Mouse (Mus musculus): ENCODE data around the gene Slc25a17.

Slc25a17 gene

DNA sequence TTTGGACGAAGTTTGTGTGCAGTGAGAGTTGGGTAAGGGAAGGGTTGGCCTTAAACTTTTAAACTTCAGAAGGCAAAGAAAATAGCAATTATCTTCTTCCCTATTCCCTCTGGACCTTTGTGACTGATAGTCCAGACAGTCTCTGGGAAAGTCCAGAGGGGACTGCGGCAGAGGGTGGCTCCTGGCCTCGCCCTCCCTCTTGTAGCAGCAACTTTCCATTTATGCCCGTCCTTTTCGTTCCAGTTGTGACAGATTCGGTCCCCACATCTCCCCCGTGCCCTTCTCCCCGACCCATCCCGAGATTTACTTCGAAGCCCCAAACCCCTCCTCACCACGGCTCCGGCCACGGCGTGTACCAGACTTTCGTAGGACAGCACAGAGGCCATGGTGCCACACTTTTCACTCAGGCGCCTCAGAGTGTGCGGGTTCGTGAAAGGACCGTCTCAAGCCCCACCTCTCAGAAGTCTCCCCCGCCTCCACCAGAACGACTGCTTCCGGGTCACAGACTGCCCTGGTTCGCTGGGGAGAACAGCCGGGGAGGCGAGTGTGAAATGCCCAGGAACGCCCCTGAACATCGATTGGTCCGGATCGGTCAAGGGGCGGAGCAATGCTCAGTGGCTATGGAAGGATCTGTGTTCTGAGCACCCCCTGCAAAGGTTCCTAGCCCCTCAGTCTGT lies at the start of gene Slc25a17:
TSS of gene Slc25a17 (minus strand) at position 468 of the 677 bp plus-strand sequence.
- peak; percentile 90 for DNase-seq

DNA sequence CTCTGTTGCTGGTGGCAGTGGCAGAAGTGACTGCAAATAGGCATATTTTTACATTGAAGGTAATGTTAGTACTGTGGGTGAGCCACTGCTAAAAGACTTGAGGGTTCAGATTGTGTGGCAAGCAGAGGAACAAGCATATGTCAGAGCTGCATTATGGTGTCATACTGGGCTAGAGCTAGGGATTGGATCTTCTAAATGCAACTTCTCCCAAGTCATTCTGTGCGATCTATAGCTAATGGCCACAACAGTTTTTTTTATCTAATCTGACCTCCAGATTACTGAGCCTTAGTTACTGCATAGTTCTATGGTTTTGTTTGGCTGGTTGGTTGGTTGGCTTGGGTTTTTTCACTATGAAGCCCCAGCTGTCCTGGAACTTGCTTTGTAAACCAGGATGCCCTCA lies 47.6 kb upstream of the Slc25a17 start, which contains the start of gene Dnajb7:
TSS of gene Dnajb7 (minus strand) at position 101 of the 400 bp plus-strand sequence.
- no peak for DNase-seq

DNA sequence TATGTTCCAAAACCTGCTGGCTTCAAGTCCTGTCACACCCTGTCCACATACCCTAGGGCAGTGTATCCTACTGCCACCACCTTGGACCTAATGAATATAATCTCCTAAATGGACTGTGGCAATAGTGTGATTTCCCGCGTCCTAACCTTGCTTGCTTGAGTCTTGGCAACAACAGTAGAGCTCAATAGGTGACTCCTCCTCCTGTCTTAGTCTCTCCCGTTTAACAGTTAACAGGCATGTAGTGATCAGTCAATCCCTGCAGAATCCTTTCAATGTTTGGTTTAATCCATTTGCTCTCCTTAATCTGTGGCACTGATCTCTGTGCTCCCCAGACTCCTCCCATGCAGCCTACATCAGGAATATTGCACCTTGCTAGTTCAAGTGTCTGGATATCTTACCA lies 44.4 kb upstream of the Slc25a17 start:
- no peak for DNase-seq

DNA sequence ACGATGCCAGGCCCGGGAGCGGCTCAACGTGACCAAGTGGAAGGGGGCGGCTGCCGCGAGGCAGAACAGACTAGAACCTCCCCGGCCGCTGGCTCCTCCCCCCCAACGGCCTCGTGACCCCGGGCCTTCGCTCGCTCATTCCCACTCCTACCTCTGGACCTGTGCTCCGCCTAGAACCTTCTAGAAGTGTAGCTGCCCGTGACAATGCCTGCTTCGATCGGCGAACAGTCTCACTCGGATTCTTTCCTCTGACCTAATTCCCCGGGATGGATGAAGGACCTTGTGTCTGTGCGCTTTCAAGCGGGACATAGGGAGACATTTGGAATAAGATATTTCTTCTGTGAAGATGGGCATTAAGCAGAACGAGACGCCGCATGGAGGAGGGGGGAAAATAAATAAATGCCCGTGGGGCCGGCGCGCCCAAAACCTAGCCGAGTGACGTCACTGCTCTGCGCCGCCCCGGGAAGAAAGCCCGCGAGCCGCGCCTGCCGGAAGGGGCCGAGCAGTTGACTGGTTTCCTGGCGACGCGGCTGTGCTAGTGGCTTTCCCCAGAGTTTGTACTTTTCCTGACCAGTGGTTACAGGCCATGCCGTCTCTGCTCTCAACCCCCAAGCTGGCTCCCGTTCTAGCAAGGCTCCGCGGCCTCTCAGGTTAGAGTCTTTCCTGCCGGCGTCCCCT lies 39.2 kb upstream of the Slc25a17 start, which contains the start of the genes St13 and Xpnpep3:
TSS of gene St13 (minus strand) at position 440 of the 678 bp plus-strand sequence.
TSS of gene Xpnpep3 (plus strand) at position 501 of the 678 bp plus-strand sequence.
- peak; percentile 98 for DNase-seq

DNA sequence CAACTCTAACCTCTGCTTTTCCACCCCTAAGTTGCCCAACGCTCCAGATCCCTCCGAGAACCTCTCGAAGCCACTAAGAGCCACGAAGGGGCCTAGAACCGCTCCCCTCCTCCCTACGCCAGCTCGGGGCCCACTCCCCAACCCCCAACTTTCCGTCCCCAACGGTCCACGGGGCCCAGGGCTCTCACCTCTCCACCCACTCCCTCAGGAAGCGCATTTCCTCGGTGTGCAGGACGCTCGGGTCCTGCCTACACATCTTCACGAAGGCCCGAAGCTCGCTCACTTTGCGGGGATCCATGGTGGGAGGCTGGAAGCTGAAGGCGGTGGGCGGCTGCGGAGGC lies 38.7 kb upstream of the Slc25a17 start:
- no peak for DNase-seq

DNA sequence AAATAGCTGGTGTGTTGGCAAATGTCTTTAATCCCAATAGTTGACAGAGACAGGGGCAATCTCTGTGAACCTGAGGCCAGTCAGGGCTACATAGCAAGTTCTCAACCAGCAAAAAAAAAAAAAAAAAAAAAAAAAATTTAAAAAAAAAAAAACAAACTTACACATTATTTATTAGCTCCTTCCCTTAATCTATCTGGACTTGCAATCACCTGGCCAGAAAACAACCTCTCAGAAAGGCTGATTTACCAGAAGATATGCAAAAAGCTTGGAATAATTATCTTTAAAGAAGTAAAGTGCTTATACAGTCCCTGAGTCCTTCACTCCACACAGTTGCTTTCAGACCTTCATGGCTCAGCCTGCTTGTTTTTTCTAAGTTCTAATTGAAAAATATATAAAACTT lies 37.6 kb upstream of the Slc25a17 start:
- DNase-seq: no peak

DNA sequence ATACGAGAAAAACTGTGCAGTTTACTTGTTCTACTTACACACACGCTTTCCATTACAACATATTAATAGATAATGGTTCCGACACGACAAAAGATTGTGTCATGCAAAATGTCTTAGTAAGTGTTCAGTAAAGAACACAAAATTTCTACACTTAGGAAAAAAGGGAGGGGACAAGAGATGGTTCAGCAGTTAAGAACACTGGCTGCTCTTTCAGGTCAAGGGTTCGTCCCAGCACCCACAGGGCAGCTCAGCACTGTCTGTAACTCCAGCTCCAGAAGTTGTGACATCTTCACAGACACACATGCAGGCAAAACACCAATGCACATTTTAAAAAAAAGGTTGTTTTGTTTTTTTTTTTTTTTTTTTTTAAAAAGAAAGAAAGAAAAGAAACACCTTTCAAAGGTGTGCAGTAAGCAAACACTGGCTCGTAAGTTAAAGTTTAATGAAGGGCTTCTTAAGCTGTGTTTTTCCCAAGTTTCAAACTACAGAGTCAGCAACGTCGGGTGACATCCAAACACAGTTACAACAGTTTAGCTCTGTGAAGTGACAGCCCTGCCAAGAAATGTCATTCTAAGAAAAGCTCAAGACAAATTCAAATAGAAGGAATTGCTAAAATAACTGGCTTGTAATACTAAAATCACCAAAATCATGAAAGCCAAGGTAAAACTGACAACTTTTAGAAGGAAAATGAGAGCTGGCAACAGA lies 33.8 kb upstream of the Slc25a17 start:
- DNase-seq: no peak

DNA sequence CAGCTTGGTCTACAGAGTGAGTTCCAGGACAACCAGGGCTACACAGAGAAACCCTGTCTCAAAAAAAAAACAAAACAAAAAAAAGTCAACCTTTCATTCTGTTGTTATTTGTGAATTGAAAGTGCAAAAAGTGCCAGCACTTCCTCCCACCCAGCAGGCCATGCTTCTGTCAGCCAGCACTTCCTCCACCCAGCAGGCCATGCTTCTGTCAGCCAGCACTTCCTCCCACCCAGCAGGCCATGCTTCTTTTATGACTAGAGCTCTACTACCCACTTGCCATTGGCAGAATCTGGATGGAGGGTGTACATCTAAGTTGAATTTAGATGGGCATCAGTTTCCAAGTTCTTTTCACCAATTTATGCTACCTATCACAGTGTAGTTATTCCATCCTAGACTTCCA lies 32.4 kb upstream of the Slc25a17 start:
- DNase-seq: no peak

DNA sequence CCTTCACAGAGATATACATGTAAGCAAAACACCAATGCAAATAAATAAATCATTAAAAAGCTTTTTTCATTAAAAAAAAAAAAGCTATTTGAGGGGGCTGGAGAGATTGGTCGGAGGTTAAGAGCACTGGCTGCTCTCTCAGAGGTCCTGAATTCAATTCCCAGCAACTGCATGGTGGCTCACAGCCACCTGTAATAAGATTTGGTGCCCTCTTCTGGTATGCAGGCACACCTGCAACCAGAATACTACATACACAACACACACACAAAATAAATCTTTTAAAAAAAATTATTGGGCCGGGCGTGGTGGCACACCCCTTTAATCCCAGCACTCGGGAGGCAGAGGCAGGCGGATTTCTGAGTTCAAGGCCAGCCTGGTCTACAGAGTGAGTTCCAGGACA lies 25.7 kb upstream of the Slc25a17 start:
- no peak for DNase-seq

DNA sequence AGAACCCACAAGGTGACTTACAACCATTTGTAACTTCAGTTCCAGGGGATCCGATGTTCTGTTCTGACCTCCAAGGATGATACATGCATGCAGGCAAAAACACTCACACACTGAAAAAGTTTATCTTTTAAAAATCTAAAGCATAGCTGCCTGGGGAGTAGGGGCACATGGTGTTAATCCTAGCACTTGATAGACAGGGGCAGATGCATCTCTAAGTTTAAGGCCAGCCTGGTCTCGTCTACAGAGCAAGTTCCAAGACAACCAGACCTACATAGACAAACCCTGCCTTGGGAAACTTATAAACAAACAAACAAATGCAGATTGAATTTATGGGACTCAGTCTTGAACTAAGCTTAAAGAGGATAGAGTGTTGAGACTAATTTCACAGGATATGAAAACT lies 18.2 kb upstream of the Slc25a17 start:
- DNase-seq: no peak

DNA sequence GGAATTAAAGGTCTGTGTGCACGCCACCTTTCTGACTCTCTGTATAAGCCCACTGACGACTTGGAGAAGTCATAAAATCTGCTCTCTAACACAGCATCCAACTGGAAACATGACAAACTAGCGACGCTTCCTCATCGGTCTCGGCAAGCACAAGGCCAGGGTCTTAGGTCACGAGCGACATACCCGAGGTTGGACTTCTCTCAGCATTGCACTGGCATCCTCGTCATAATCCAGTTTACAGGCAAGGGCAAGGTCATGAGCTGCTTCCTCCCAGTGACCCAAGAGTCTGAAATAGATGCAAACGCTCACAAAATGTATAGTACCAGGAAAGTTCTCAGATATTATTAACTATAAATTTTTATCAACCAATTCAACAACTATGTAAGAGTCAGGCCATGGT lies 14.0 kb upstream of the Slc25a17 start:
- no peak for DNase-seq

DNA sequence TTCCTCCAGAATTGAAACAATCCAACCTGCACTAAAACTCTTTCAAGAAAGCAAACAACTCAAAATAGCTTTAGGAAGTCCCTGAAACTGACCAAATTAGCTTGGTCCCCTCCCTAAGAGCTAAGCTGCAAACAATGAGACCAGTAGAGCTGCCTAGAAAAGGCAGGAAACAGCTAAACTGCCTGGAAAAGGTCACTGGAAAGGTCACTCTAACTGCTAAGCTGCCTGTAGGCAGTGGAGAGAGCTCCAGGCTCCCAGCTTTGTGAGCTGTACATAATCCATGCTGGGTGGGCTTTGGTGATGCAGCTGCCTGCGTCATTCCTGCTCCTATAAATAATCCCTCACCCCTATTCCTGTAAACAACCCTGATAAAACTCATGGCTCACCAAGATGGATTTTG lies 9.7 kb upstream of the Slc25a17 start:
- DNase-seq: no peak

DNA sequence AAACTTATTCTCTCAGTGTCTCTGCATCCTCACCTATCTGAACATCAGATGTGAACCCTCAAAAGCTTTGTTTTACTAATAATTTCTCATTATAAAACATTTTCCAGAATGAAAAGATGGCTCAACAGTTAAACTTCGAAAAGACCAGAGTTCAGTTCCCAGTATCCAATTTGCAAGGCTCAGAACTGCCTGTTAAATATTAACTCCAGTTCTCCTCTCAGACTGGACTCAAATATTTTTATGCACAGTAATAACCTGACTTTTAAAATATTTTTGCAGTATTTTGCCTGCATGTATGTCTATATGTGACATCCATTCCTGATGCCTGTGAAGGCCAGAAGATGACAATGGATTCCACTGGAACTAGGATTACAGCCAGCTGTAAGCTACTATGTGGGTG lies 8.0 kb upstream of the Slc25a17 start:
- no peak for DNase-seq

DNA sequence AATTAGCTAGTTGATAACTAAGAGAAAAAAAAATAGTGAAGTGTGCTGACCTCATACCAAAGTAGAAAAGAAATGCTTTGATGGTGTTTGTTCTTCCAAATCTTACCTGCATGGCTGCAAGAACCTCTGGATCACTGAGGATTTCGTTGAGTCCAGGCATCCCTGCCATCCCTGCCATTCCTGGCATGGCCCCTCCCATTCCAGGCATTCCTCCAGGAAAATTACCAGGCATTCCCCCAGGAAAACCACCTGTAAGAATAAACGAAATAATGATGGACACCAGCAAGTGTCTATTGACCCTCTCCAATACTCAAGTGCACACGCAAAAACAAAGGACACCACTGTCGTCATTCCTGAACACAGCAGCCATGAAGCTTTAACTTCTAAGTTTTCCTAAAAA lies 5.6 kb upstream of the Slc25a17 start:
- DNase-seq: no peak

DNA sequence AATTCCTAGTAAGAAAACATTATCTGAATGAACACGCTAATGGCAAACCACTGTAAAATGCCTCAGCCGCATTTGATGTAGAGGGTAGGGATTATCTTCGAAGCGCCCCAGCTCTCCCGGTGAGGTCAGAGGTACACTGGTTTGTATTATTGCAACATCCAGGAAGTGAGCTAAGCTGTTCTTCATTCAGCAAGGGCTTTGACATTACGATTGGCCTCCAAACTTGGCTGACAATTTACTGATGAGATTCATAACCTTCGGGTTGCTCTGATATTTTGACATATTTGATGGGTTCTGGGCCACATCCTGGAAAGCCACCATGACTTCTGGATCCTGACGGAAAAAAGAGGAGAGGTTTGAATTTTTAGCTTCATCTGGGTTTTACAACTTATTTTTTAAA lies 4.6 kb upstream of the Slc25a17 start:
- DNase-seq: no peak

DNA sequence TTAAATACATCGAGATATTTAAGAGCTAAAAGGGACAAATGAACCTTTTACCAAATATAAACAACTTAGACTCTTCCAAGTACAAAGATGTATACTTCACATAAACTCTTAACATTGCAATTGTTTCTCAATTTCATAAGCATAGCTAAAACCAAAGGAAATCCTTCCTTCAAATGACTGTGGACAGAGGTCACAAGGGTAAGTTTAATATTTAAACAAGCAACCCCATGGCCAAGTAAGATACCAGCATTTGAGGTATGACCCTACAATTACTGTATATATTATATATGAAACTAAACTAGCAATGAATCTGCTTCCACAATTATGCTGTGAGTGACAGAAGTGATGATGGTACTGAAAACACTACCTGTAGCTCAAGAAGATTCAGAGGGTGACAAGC lies 3.7 kb upstream of the Slc25a17 start:
- DNase-seq: no peak

DNA sequence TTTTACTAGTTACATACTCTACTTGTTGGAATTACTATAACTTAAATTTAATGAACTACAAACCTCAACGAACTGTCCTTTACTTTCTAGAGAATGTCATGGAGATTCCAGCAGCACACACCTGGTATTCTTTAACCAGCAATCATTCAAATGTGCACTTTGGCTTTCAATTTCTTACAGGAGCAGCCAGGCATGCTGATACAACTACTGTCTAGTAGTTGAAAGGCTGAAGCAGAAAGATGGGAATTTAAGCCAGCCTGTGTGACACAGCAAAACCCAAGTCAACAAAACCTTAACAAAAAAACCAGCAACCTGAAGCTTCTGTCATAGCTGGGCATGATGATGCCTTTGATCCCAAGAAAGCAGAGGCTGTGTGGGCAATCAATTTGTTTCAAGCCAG lies 1.9 kb upstream of the Slc25a17 start:
- DNase-seq: no peak

DNA sequence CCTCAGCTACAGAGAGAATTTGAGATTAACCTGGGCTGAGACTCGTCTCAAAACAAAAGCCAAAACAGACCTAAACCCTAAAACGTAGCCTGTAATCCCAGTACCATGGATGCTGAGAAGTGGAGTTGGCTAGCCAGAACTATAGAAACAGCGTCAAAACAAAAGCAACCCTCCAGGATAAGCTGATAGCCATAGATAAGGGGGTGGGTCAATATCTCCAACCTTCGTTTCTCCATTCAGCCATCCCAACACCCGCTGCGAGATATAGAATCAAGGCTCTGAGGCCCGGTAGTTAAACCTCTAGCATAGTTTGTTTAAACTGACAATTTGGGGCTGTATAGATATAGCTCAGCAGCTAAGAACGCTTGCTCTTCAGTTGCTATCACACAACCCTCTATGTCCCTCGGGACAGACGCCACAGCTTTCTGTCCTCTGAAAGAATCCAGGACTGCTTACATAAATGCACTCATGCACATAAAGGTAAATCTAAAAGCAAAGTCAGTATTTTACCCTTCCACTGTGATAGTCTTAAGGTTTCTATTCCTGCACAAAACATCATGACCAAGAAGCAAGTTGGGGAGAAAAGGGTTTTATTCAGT lies 904 bp upstream of the Slc25a17 start:
- DNase-seq: no peak

DNA sequence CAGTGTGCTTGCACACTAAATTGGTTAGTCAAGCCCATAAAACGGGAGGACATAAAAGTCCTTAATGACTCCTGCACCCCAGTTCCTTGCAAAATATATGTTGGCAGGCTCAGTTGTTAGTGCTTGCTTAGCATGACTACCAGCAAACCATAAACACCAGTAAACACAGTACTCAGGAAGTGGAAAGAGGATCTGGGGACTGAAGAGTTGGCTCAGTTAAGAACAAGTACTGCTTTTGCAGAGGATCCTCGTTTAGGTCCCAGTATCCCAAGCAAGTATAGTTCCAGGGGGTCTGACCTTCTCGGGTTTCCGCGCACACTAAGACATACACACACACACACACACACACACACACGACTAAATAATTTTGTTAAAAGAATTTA lies 401 bp upstream of the Slc25a17 start:
- DNase-seq: no peak

DNA sequence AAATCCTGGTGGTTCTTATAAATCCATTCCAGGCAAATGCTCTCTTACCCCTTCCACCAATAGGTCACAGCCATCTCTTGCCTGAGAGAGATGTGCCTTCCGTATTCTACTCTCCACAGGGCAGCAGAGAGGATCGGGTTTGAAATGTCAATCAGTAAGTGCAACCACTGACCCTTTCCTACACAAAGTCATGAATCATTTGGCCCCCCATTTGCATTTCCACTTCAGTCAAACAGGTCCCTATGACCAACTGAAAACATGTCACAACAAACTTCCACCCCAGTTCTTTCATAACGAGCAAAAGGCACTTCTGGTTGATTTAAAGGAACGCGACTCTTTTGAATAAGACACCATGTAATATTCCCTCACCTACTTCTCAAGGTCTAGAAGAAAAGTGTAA lies 1.2 kb downstream of the Slc25a17 start:
- no peak for DNase-seq

DNA sequence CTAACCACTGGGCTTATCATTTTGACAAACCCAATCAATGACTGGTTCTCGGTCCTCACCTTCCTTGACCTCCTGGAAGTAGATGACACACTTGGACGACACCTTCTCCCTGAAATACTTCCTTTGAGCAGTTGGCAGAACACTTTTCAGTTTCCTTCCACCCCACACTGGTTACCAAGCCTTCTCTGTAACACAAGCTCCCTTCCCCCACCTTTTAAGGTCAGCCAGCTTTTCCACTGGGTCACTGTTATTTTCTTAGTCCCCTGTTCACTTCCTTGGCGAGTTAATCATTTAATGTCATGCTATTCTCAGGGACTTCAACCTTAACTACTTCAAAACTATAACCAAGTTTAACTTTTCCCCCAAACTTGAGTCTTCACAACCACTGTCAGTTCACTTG lies 1.7 kb downstream of the Slc25a17 start:
- DNase-seq: no peak

DNA sequence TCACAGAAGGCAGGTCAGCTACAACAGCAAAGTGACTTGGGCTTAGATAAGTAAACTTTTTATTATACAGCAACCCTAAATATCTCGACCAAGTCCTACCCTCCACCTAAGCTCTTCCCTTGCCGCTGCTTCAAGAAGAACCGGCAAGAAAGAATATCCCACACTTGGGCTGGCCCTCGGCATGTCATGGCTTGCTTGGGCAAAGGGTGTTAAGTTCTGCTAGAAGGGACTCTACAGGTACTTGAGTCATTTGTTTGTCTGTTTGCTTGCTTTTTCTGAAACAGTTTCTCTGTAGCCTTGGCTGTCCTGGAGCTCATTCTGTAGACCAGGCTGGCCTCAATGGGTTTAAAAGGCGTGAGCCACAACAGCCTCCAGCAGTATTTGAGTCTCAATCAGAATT lies 3.7 kb downstream of the Slc25a17 start:
- DNase-seq: no peak

DNA sequence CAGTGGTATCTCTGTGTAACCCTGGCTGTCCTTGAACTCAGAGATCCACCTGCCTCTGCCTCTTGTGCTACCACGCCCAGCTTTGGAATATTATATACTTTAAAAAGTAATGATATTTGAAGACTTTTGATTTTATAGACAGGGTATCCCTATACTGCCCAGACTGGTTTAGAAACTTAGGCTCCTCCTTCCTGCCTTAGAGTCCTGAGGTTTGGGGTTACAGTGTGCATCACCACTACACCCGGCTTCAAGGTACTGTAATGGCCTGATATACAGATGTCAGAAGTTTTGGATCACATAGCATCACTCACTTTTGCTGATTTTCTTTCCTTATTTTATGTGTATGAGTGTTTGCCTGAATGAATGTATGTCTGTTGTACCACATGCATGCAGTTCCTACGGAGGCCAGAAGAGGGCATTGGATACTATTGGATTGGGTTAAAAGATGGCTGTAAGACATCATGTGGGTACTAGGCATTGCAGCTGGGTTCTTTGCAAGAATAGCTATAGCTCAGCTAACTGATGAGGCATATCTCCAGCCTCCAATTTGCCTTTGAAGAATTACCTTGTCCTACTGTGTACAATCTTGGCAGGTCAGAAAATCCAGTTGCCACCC lies 5.4 kb downstream of the Slc25a17 start:
- DNase-seq: no peak
